In genomic region chr6:59419264-59419663, GRCm38 (mm10) we compare ENCODE assay signal across 15 mouse cellular contexts. TPM values are rescaled to one million over a fixed set of nuclear protein-coding genes. Genes with fewer than 3 reads are reported as not detected.
"Had no signal": no experiment of that assay in that cellular context is flagged by ENCODE, and none has a peak within 500 bp of the region (broad histone marks: within the 10 kb centered on the region; RNA-seq: fewer than 3 reads in every experiment).

No protein-coding gene starts in this region.

- H3K9me3 ChIP-seq: kidney, embryonic 15.5 days; limb, embryonic 10.5 days; liver, embryonic 15.5 days; megakaryocyte, embryonic 14.5 days; neural tube, embryonic 15.5 days had no signal

- H3K9ac ChIP-seq: kidney, embryonic 15.5 days; liver, embryonic 15.5 days; neural tube, embryonic 15.5 days had no signal

- H3K36me3 ChIP-seq: kidney, embryonic 15.5 days; limb, embryonic 10.5 days; liver, embryonic 15.5 days; neural tube, embryonic 15.5 days had no signal

- H3K4me2 ChIP-seq: kidney, embryonic 15.5 days; liver, embryonic 11.5 days; liver, embryonic 15.5 days; neural tube, embryonic 15.5 days had no signal

- H3K27me3 ChIP-seq: kidney, embryonic 15.5 days; liver, embryonic 15.5 days; megakaryocyte, embryonic 14.5 days; neural tube, embryonic 15.5 days had no signal

- H3K4me3 ChIP-seq: kidney, embryonic 15.5 days; left cerebral cortex, adult 2 months; limb, embryonic 10.5 days; liver, embryonic 15.5 days; megakaryocyte, embryonic 14.5 days; myocyte; neural tube, embryonic 15.5 days had no signal

- H3K27ac ChIP-seq: kidney, embryonic 15.5 days; left cerebral cortex, adult 2 months; limb, embryonic 10.5 days; liver, embryonic 15.5 days; macrophage; neural tube, embryonic 15.5 days had no signal

- H3K4me1 ChIP-seq: kidney, embryonic 15.5 days; liver, embryonic 15.5 days; megakaryocyte, embryonic 14.5 days; neural tube, embryonic 15.5 days had no signal

- DNase-seq: kidney, adult 2 months; kidney, postnatal 14 days; lung, adult 2 months; lung, postnatal 10 days; right cerebral cortex, postnatal 25 days; thymus, postnatal 36 days had no signal

RNA-seq across cellular contexts. Expression of gene Gprin3, which starts 6.8 kb away (rescaled TPM):
- polyA plus RNA-seq: macrophage had no signal
